Mouse (Mus musculus) stomach, embryonic 14.5 days (tissue): ENCODE measurements around the gene Smarcd2. TPM values are rescaled to one million over a fixed set of nuclear protein-coding genes. Genes with fewer than 3 reads are reported as not detected.

Experiments used
- ATAC-seq: fragments of 200-750 bp; cut with Nextera tagmentation; 2 replicates; pipeline ENCODE4 v1.8.0; 2017; ENCODE audit warnings: low read depth, moderate TSS enrichment; ENCODE audit not compliant: insufficient number of reproducible peaks, insufficient read depth, low FRiP score
- H3K27ac ChIP-seq: fragments of 300-500 bp; sonication (generic); 2 replicates; pipeline ENCODE4 v1.5.1; 2014; ENCODE audit warnings: mild to moderate bottlenecking, low read length, moderate library complexity, mixed read lengths
- H3K27me3 ChIP-seq: fragments of 300-500 bp; sonication (generic); 2 replicates; pipeline ENCODE4 v1.6.1; 2014; ENCODE audit warnings: low read length, control low read depth, mixed read lengths; ENCODE audit not compliant: control insufficient read depth, insufficient read depth
- H3K36me3 ChIP-seq: fragments of 300-500 bp; sonication (generic); 2 replicates; pipeline ENCODE4 v1.6.1; 2014; ENCODE audit warnings: mild to moderate bottlenecking, control low read depth, low read length, moderate library complexity, mixed read lengths; ENCODE audit not compliant: control insufficient read depth, insufficient read depth
- H3K4me1 ChIP-seq: fragments of 300-500 bp; sonication (generic); 2 replicates; pipeline ENCODE4 v1.6.1; 2014; ENCODE audit warnings: low read length, control low read depth, mixed read lengths; ENCODE audit not compliant: control insufficient read depth, insufficient read depth
- H3K4me2 ChIP-seq: fragments of 300-500 bp; sonication (generic); replicated peaks from 2 replicates; pipeline ENCODE4 v1.6.1; 2014; ENCODE audit warnings: low read depth, low read length, control low read depth
- H3K4me3 ChIP-seq: fragments of 300-500 bp; sonication (generic); 2 replicates; pipeline ENCODE4 v1.5.1; 2014; ENCODE audit warnings: low read depth, low read length, control low read depth
- H3K9ac ChIP-seq: fragments of 300-500 bp; sonication (generic); replicated peaks from 2 replicates; pipeline ENCODE4 v1.6.1; 2014; ENCODE audit warnings: low read depth, mild to moderate bottlenecking, control low read depth, low read length, moderate library complexity, mixed read lengths
- H3K9me3 ChIP-seq: fragments of 300-500 bp; sonication (generic); 2 replicates; pipeline ENCODE4 v1.6.1; 2016; ENCODE audit warnings: low read depth, low read length, control low read depth; ENCODE audit not compliant: control insufficient read depth
- WGBS: fragments of 180-500 bp; shearing (Covaris S2); extraction: QIAGEN DNeasy Blood & Tissue Kit; methylation state at CpG from one replicate; pipeline ENCODE4 v1.1.7; 2014; 5-methylcytosine and 5-hydroxymethylcytosine counted together
- polyA plus RNA-seq: library from polyadenylated mRNA; unstranded; fragments of >200 nt; fragmentation: Nextera tagmentation; extraction: Ambion mirVana; gene quantifications from 2 replicates; pipeline ENCODE4 v1.2.1, GENCODE M21; 2014

Gene Smarcd2
- polyA plus RNA-seq, 1 experiment from 2014 or later = 82.8 TPM

GRCm38 (mm10) chr11:106286987-106287386 is 14.2 kb upstream of the Smarcd2 start:
- ATAC-seq = no peak
- no peak overlapping the region for H3K27ac ChIP-seq
- 65% methylated on average over 11 of the region's 11 CpGs for WGBS

GRCm38 (mm10) chr11:106286206-106286605 is 13.4 kb upstream of the Smarcd2 start:
- H3K27ac ChIP-seq = no peak overlapping the region
- H3K9ac ChIP-seq = no peak overlapping the region
- H3K9me3 ChIP-seq = no peaks in the 10 kb centered on the region
- WGBS = 89% methylated on average over 7 of the region's 7 CpGs
- no peaks in the 10 kb centered on the region for H3K4me1 ChIP-seq
- no peak for ATAC-seq
- no peaks in the 10 kb centered on the region for H3K36me3 ChIP-seq
- H3K27me3 ChIP-seq = no peaks in the 10 kb centered on the region
- H3K4me2 ChIP-seq = no peak overlapping the region
- no peak overlapping the region for H3K4me3 ChIP-seq

More at GRCm38 (mm10) chr11:106286987-106287386, 14.2 kb upstream of the Smarcd2 start:
- no peaks in the 10 kb centered on the region for H3K36me3 ChIP-seq
- no peak overlapping the region for H3K4me3 ChIP-seq
- H3K4me2 ChIP-seq = no peak overlapping the region
- H3K9me3 ChIP-seq = no peaks in the 10 kb centered on the region
- no peak overlapping the region for H3K9ac ChIP-seq
- no peaks in the 10 kb centered on the region for H3K4me1 ChIP-seq
- no peaks in the 10 kb centered on the region for H3K27me3 ChIP-seq

GRCm38 (mm10) chr11:106284126-106284525 is 11.4 kb upstream of the Smarcd2 start:
- H3K9ac ChIP-seq = no peak overlapping the region
- no peak overlapping the region for H3K27ac ChIP-seq
- H3K27me3 ChIP-seq = no peaks in the 10 kb centered on the region
- H3K4me2 ChIP-seq = no peak overlapping the region
- 72% methylated on average over 8 of the region's 8 CpGs for WGBS
- no peaks in the 10 kb centered on the region for H3K4me1 ChIP-seq
- ATAC-seq = no peak
- no peaks in the 10 kb centered on the region for H3K36me3 ChIP-seq
- no peak overlapping the region for H3K4me3 ChIP-seq
- H3K9me3 ChIP-seq = no peaks in the 10 kb centered on the region

- H3K27me3 ChIP-seq = no peaks in the 10 kb centered on the region
- H3K4me2 ChIP-seq = no peak overlapping the region
- H3K27ac ChIP-seq = no peak overlapping the region
- H3K36me3 ChIP-seq = no peaks in the 10 kb centered on the region
- no peak for ATAC-seq
- no peak overlapping the region for H3K9ac ChIP-seq
- H3K9me3 ChIP-seq = no peaks in the 10 kb centered on the region
- H3K4me3 ChIP-seq = no peak overlapping the region
- 78% methylated on average over 4 of the region's 4 CpGs for WGBS
- no peaks in the 10 kb centered on the region for H3K4me1 ChIP-seq
Observed at GRCm38 (mm10) chr11:106283371-106283770, 10.6 kb upstream of the Smarcd2 start.

- Histone ChIP-seq H3K4me3 (no peak overlapping the region), H3K36me3 (no peaks in the 10 kb centered on the region), H3K27me3 (no peaks in the 10 kb centered on the region), H3K4me2 (no peak overlapping the region), H3K4me1 (no peaks in the 10 kb centered on the region), H3K9me3 (no peaks in the 10 kb centered on the region), H3K27ac (no peak overlapping the region), H3K9ac (no peak overlapping the region)
- no peak for ATAC-seq
- WGBS = 82% methylated on average over 6 of the region's 6 CpGs
Observed at GRCm38 (mm10) chr11:106282452-106282851, 9.7 kb upstream of the Smarcd2 start.

- Histone ChIP-seq H3K27me3 (no peaks in the 10 kb centered on the region), H3K9me3 (no peaks in the 10 kb centered on the region), H3K36me3 (no peaks in the 10 kb centered on the region), H3K9ac (no peak within 1 kb of the TSS), H3K4me3 (no peak within 1 kb of the TSS; the same call in 1 of the 2 replicates), H3K4me1 (peaks cover 14% of the 10 kb centered on the region; the same call in 1 of the 2 replicates), H3K27ac (no peak within 1 kb of the TSS), H3K4me2 (peak within 1 kb of the TSS; percentile 36)
- 4% methylated on average over 25 of the region's 25 CpGs for WGBS
- peak; percentile 40; the same call in 1 of the 2 replicates for ATAC-seq
Observed at GRCm38 (mm10) chr11:106276454-106276853, 3.7 kb upstream of the Smarcd2 start, which contains the start of gene Tcam1. Tcam1 (plus strand) TSS chr11:106276672.

- WGBS = 43% methylated on average over 7 of the region's 7 CpGs
- Histone ChIP-seq H3K27ac (peak overlapping the region; percentile 60; the same call in 1 of the 2 replicates), H3K36me3 (no peaks in the 10 kb centered on the region; the same call in 1 of the 2 replicates), H3K9ac (no peak overlapping the region), H3K4me1 (peaks cover 25% of the 10 kb centered on the region; the same call in 1 of the 2 replicates), H3K4me3 (no peak overlapping the region), H3K27me3 (no peaks in the 10 kb centered on the region), H3K4me2 (no peak overlapping the region), H3K9me3 (no peaks in the 10 kb centered on the region)
- ATAC-seq = no peak
Observed at GRCm38 (mm10) chr11:106274971-106275411, 2.2 kb upstream of the Smarcd2 start.

- WGBS = 86% methylated on average over 1 of the region's 1 CpGs
- H3K4me1 ChIP-seq = peaks cover 28% of the 10 kb centered on the region; the same call in 1 of the 2 replicates
- ATAC-seq = no peak
- no peak overlapping the region for H3K9ac ChIP-seq
- no peak overlapping the region for H3K4me2 ChIP-seq
- H3K9me3 ChIP-seq = no peaks in the 10 kb centered on the region
- H3K27ac ChIP-seq = peak overlapping the region; percentile 60; the same call in 1 of the 2 replicates
- no peak overlapping the region for H3K4me3 ChIP-seq
- H3K27me3 ChIP-seq = no peaks in the 10 kb centered on the region
- no peaks in the 10 kb centered on the region; the same call in 1 of the 2 replicates for H3K36me3 ChIP-seq
Observed at GRCm38 (mm10) chr11:106274374-106274773, 1.6 kb upstream of the Smarcd2 start.

GRCm38 (mm10) chr11:106273811-106274210 is 1.0 kb upstream of the Smarcd2 start:
- Histone ChIP-seq H3K9ac (no peak overlapping the region), H3K36me3 (no peaks in the 10 kb centered on the region; the same call in 1 of the 2 replicates), H3K4me3 (peak overlapping the region; percentile 99; the same call in 1 of the 2 replicates), H3K4me2 (peak overlapping the region; percentile 86; the same call in 1 of the 2 replicates), H3K27ac (no peak overlapping the region; the same call in 1 of the 2 replicates), H3K27me3 (no peaks in the 10 kb centered on the region), H3K4me1 (peaks cover 33% of the 10 kb centered on the region), H3K9me3 (no peaks in the 10 kb centered on the region)
- no peak for ATAC-seq
- 95% methylated on average over 6 of the region's 6 CpGs for WGBS
